Mouse (Mus musculus): ENCODE data around the gene Abhd14b. TPM values are rescaled to one million over a fixed set of nuclear protein-coding genes. Genes with fewer than 3 reads are reported as not detected.

Abhd14b gene
- 10 to 100 TPM; 25.4 to 55.1 TPM for polyA plus RNA-seq (2012; fragmentation: generic; extraction: Trizol)

GRCm38 (mm10) chr9:106447348-106447747 lies at the start of gene Abhd14b, which contains the start of gene Abhd14a:
Gene Abhd14b, plus strand, starts transcription at chr9:106447459.
Gene Abhd14a, minus strand, starts transcription at chr9:106447678.

DNA sequence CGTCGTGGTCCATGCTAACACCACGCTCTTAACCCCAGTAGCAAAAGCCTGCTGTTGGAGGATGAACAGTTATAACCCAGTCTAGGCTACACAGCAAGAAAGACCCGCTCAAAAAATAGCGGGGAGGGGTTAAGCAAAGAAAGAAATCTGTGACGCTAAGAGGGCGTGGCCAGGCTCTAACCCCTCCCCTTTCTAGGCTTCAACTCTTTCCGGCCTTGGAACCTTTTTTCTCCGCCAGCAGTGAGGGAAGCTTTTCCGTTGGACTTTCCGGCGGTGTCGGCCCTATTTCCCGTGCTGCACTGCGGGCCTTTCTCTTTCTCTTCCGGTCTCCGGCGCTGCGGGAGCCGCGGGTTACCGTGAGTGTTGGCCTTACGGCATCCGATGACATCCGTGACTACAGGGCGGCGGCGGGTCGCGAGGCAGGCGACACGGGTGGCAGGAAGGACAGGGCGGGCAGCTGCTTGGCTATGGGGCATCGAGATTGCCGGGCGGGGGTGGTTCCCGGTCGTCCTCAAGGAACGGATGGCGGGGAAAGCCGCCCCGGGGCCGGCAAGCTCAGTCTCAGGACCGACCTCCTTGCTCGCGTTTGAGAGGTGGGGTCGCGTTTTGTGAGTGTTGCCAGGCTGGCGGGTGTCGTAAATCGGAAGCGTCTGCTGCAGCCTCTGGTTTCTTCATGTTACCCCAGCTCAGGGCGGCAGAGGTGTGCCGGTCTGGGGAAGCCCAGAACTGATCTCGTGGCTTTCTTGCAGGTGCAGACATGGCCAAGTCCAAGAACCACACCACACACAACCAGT lies 17.8 kb upstream of the Abhd14b start, which contains the start of gene Rpl29:
Gene Rpl29, plus strand, starts transcription at position 234 of the 794 bp plus-strand sequence.

DNA sequence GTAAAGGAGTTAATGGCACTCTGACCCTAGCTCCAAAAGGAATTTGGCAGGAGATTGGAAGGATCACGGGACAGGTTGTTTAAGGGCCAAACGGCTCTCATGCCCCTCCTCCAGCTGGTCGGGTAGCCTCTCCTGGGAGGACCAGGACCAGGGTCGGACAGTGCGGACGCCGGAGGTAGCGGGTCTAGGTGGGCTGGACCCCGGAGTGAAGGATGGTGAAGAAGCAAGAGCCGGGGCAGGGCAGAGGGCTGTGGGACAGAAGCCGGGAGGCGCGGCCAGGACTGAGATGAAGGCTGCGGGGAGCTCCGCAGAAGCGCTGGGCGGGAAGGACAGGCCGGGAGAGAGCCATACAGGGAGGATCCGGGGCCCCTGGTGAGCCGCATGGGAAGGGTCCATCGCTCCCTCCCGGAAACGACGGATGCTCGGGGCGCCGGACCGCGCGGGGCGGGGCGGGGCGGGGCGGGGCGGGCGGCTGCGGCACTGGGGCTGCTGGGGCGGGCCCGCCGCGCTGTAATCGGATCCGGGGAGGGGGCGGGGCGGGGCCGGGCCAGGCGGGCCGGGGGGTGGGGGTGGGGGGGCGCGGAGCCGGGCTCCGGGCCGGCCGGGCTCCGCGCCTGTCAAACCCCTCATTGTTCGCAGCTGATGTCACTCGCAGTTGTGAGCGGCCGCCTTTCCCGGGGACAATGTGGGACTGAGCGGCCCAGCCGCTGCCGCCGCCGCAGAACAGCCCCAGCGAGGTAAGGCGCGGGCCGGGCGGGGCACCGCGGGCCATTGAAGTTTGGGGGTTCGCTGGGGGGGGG lies 6.2 kb downstream of the Abhd14b start, which contains the start of gene Pcbp4:
Gene Pcbp4, plus strand, starts transcription at position 21 of the 800 bp plus-strand sequence.

GRCm38 (mm10) chr9:106465571-106466200 lies 18.4 kb downstream of the Abhd14b start, which contains the start of gene Gpr62:
Gene Gpr62, minus strand, starts transcription at chr9:106465938.

GRCm38 (mm10) chr9:106475663-106476001 lies 28.4 kb downstream of the Abhd14b start, which contains the start of gene Rrp9:
Gene Rrp9, plus strand, starts transcription at chr9:106475963.

DNA sequence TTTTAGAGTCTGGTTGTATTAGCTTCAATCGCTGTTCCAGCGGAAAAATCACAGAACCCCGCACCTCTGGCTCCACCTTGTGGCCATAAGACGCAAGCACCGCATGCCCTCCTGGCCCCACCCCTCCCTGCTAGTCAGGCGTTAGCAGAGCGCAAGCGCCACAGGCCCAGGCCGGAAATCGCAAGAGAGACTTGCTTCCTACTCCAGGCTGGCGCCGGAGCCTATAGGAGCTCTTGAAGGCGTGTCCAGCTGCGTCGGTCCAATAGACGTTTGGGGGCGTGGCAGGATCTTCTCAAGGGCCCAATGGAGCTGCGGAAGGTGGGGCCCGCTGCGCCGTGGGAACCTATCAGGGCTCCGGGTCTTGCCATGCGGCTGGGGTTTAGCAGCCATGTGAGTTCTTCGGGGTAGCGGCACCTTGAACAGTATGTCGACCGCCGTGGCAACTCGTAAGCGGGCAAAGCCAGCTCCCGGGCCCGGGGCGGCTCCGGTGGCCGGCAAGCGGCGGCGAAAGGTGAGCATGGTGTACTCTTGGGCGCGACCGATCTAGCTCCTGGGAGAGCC lies 29.7 kb downstream of the Abhd14b start, which contains the start of gene Parp3:
Gene Parp3, minus strand, starts transcription at position 26 of the 561 bp plus-strand sequence.

DNA sequence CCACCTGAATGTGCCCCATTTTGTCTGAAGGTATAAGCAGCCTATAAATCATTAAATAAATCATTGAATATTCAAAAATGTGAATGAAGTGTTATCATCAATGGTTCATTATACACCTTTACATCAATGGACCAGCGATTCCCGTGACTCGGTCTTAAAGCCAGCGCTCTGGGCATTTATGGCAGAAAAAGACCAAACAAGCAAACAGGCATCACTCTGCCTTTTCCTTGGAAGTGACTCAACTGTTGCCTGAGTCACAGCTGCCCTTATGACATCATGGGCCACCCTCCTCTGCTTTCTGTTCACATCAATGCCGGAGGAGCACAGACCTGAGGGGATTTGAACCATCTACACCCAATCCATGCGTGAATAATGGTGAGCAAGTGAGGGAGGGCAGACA lies 52.4 kb downstream of the Abhd14b start, which contains the start of gene Iqcf1:
Gene Iqcf1, plus strand, starts transcription at position 301 of the 400 bp plus-strand sequence.

Other genes starting within 250 kb of the Abhd14b start
- gene Ppm1m, start 247.7 kb upstream of the Abhd14b start, polyA plus RNA-seq (2012; fragmentation: generic; extraction: Trizol) = 10 to 100 TPM; 39.9 to 40.6 TPM
- 10 to 100 TPM; 51.5 to 59.3 TPM for gene Twf2, start 244.4 kb upstream of the Abhd14b start, polyA plus RNA-seq (2012; fragmentation: generic; extraction: Trizol)
- gene Tlr9, start 224.9 kb upstream of the Abhd14b start, polyA plus RNA-seq (2012; fragmentation: generic; extraction: Trizol) = not detected
- 10 to 100 TPM; 17.3 to 67.5 TPM for gene Alas1, start 198.8 kb upstream of the Abhd14b start, polyA plus RNA-seq (2012; fragmentation: generic; extraction: Trizol)
- gene Poc1a, start 166.4 kb upstream of the Abhd14b start, polyA plus RNA-seq (2012; fragmentation: generic; extraction: Trizol) = 10 to 100 TPM; 16.9 to 35.1 TPM
- gene Dusp7, start 78.8 kb upstream of the Abhd14b start, polyA plus RNA-seq (2012; fragmentation: generic; extraction: Trizol) = 10 to 100 TPM in 1 of 2 experiments, 1 to 10 TPM in 1; 2.0 to 12.1 TPM
- 100 to 1,000 TPM in 1 of 2 experiments, 10 to 100 TPM in 1; 59.4 to 106 TPM for gene Rpl29, start 18.0 kb upstream of the Abhd14b start, polyA plus RNA-seq (2012; fragmentation: generic; extraction: Trizol)
- 10 to 100 TPM; 20.4 to 31.4 TPM for gene Acy1, start 9.1 kb upstream of the Abhd14b start, polyA plus RNA-seq (2012; fragmentation: generic; extraction: Trizol)
- gene Abhd14a, start 219 bp downstream of the Abhd14b start, polyA plus RNA-seq (2012; fragmentation: generic; extraction: Trizol) = 10 to 100 TPM; 20.7 to 21.6 TPM
- gene Pcbp4, start 5.8 kb downstream of the Abhd14b start, polyA plus RNA-seq (2012; fragmentation: generic; extraction: Trizol) = 100 to 1,000 TPM; 165 to 175 TPM
- under 1 TPM; 0.07 to 0.48 TPM for gene Gpr62, start 18.5 kb downstream of the Abhd14b start, polyA plus RNA-seq (2012; fragmentation: generic; extraction: Trizol)
- gene Rrp9, start 28.5 kb downstream of the Abhd14b start, polyA plus RNA-seq (2012; fragmentation: generic; extraction: Trizol) = 10 to 100 TPM; 21.0 to 95.0 TPM
- 10 to 100 TPM in 1 of 2 experiments, 1 to 10 TPM in 1; 9.7 to 44.0 TPM for gene Parp3, start 29.5 kb downstream of the Abhd14b start, polyA plus RNA-seq (2012; fragmentation: generic; extraction: Trizol)
- gene Iqcf1, start 52.5 kb downstream of the Abhd14b start, polyA plus RNA-seq (2012; fragmentation: generic; extraction: Trizol) = under 1 TPM in 1 of 2 experiments, not detected in 1; 0.14 TPM
- under 1 TPM in 1 of 2 experiments, not detected in 1; 0.07 TPM for gene Iqcf5, start 67.1 kb downstream of the Abhd14b start, polyA plus RNA-seq (2012; fragmentation: generic; extraction: Trizol)
- gene Iqcf3, start 114.2 kb downstream of the Abhd14b start, polyA plus RNA-seq (2012; fragmentation: generic; extraction: Trizol) = not detected
- not detected for gene Iqcf4, start 123.5 kb downstream of the Abhd14b start, polyA plus RNA-seq (2012; fragmentation: generic; extraction: Trizol)
- not detected for gene Iqcf6, start 179.1 kb downstream of the Abhd14b start, polyA plus RNA-seq (2012; fragmentation: generic; extraction: Trizol)
- not detected for gene Grm2, start 208.6 kb downstream of the Abhd14b start, polyA plus RNA-seq (2012; fragmentation: generic; extraction: Trizol)
- gene Tex264, start 238.5 kb downstream of the Abhd14b start, polyA plus RNA-seq (2012; fragmentation: generic; extraction: Trizol) = 100 to 1,000 TPM; 117 to 130 TPM